Comparison of ENCODE assay signal across 16 mouse cellular contexts in genomic region chr3:89738509-89738908, GRCm38 (mm10).
"Had no signal": no experiment of that assay in that cellular context is flagged by ENCODE, and none has a peak within 500 bp of the region (broad histone marks: within the 10 kb centered on the region; RNA-seq: fewer than 3 reads in every experiment).

No protein-coding gene starts in this region.

- DNase-seq: retina, postnatal 1 day; right cerebral cortex, adult 18-20 months; right cerebral cortex, postnatal 14 days; right cerebral cortex, postnatal 25 days; right cerebral cortex, postnatal 4 days; spleen, adult 18-20 months; thymus, adult 18-20 months; thymus, adult 2 months; thymus, postnatal 14 days; thymus, postnatal 25 days; thymus, postnatal 36 days; thymus, postnatal 4 days had no signal

- H3K27ac ChIP-seq: neural tube, embryonic 13.5 days; neural tube, embryonic 15.5 days; stomach, embryonic 15.5 days; stomach, postnatal 0 days had no signal

- H3K4me3 ChIP-seq: neural tube, embryonic 13.5 days; neural tube, embryonic 15.5 days; stomach, embryonic 15.5 days had no signal

- H3K27me3 ChIP-seq: neural tube, embryonic 13.5 days; neural tube, embryonic 15.5 days; stomach, embryonic 15.5 days had no signal

- H3K4me1 ChIP-seq: neural tube, embryonic 13.5 days; neural tube, embryonic 15.5 days; stomach, embryonic 15.5 days had no signal

- H3K9ac ChIP-seq: neural tube, embryonic 13.5 days; neural tube, embryonic 15.5 days; stomach, embryonic 15.5 days had no signal

- H3K9me3 ChIP-seq: neural tube, embryonic 13.5 days; neural tube, embryonic 15.5 days; stomach, embryonic 15.5 days had no signal
